Mouse (Mus musculus): ENCODE measurements around the gene Siva1. TPM values are rescaled to one million over a fixed set of nuclear protein-coding genes. Genes with fewer than 3 reads are reported as not detected.

The Siva1 gene
- total and polyA plus RNA-seq, 3 experiments = 60.7 to 214 (median 98.9) TPM

GRCm38 (mm10) chr12:112693185-112694126, 49.0 kb downstream of the Siva1 start:
- ATAC-seq (ENCODE audit: extremely low read depth, insufficient number of reproducible peaks, low FRiP score, poor library complexity, severe bottlenecking) = peak; percentile 58
- Histone ChIP-seq H3K4me1 (ENCODE audit: insufficient read depth, low read depth, low read length) (peaks cover 11% of the 10 kb centered on the region), H3K36me3 (replicated peaks) (peaks cover 7% of the 10 kb centered on the region), H3K4me3 (ENCODE audit: low read depth, low read length) (peak overlapping the region; percentile 72), H3K9me3 (replicated peaks) (no peaks in the 10 kb centered on the region), H3K27me3 (ENCODE audit: insufficient read depth, low read length) (peaks cover 28% of the 10 kb centered on the region)
- peak; percentile 79 for DNase-seq (ENCODE audit: low spot score)
- TF ChIP-seq POLR2AphosphoS5 (IDR thresholded peaks at IDR 0.05; ENCODE audit: insufficient replicate concordance, low read depth, low read length) = no peak
- TF ChIP-seq GATA1 (IDR thresholded peaks at IDR 0.05; ENCODE audit: borderline replicate concordance, low read length) = no peak
- no peak for TF ChIP-seq TAL1 (conservative IDR thresholded peaks at IDR 0.05; ENCODE audit: low read depth, low read length)
- no peak for TF ChIP-seq GATA2 (IDR thresholded peaks at IDR 0.05; ENCODE audit: borderline replicate concordance, low read depth, low read length)
- TF ChIP-seq CTCF (IDR thresholded peaks at IDR 0.05; ENCODE audit: low read depth, low read length) = no peak

- TF ChIP-seq POLR2AphosphoS5 (IDR thresholded peaks at IDR 0.05; ENCODE audit: insufficient replicate concordance, low read depth, low read length) = no peak
- no peak for TF ChIP-seq TAL1 (conservative IDR thresholded peaks at IDR 0.05; ENCODE audit: low read depth, low read length)
- no peak for TF ChIP-seq CTCF (IDR thresholded peaks at IDR 0.05; ENCODE audit: low read depth, low read length)
- TF ChIP-seq GATA2 (IDR thresholded peaks at IDR 0.05; ENCODE audit: borderline replicate concordance, low read depth, low read length) = no peak
- TF ChIP-seq GATA1 (IDR thresholded peaks at IDR 0.05; ENCODE audit: borderline replicate concordance, low read length) = no peak
- H3K36me3 ChIP-seq (replicated peaks) = peaks cover 7% of the 10 kb centered on the region
- no peak for ATAC-seq (ENCODE audit: extremely low read depth, insufficient number of reproducible peaks, low FRiP score, poor library complexity, severe bottlenecking)
- H3K4me3 ChIP-seq (ENCODE audit: low read depth, low read length) = peak overlapping the region; percentile 72; the same call in 1 of the 2 replicates
- H3K9me3 ChIP-seq (replicated peaks) = no peaks in the 10 kb centered on the region
- no peak for DNase-seq (ENCODE audit: low spot score)
- peaks cover 11% of the 10 kb centered on the region for H3K4me1 ChIP-seq (ENCODE audit: insufficient read depth, low read depth, low read length)
- peaks cover 29% of the 10 kb centered on the region for H3K27me3 ChIP-seq (ENCODE audit: insufficient read depth, low read length)
Observed at GRCm38 (mm10) chr12:112694127-112694475, 49.6 kb downstream of the Siva1 start.

- ATAC-seq (ENCODE audit: extremely low read depth, insufficient number of reproducible peaks, low FRiP score, poor library complexity, severe bottlenecking) = no peak
- Histone ChIP-seq H3K9me3 (replicated peaks) (no peaks in the 10 kb centered on the region), H3K4me1 (ENCODE audit: insufficient read depth, low read depth, low read length) (peaks cover 11% of the 10 kb centered on the region), H3K27me3 (ENCODE audit: insufficient read depth, low read length) (peaks cover 42% of the 10 kb centered on the region), H3K4me3 (ENCODE audit: low read depth, low read length) (no peak overlapping the region), H3K36me3 (replicated peaks) (peaks cover 2% of the 10 kb centered on the region)
- TF ChIP-seq GATA1 (IDR thresholded peaks at IDR 0.05; ENCODE audit: borderline replicate concordance, low read length) = no peak
- no peak for TF ChIP-seq GATA2 (IDR thresholded peaks at IDR 0.05; ENCODE audit: borderline replicate concordance, low read depth, low read length)
- DNase-seq (ENCODE audit: low spot score) = no peak
Observed at GRCm38 (mm10) chr12:112696806-112697425, 52.4 kb downstream of the Siva1 start.

Other genes starting within 250 kb of the Siva1 start
- gene A530016L24Rik, start 155.2 kb upstream of the Siva1 start, total RNA-seq (2014; fragmentation: Nextera tagmentation) = not detected in 2 replicates
- 0.17 and 0.27 TPM in 2 replicates for gene A530016L24Rik, start 155.2 kb upstream of the Siva1 start, total RNA-seq (2017)
- gene A530016L24Rik, start 155.2 kb upstream of the Siva1 start, polyA plus RNA-seq (2012) = not detected in 2 replicates
- not detected in 2 replicates for gene Tmem179, start 127.9 kb upstream of the Siva1 start, total RNA-seq (2014; fragmentation: Nextera tagmentation)
- 0.06 TPM in 1 of 2 replicates, not detected in the other for gene Tmem179, start 127.9 kb upstream of the Siva1 start, total RNA-seq (2017)
- gene Tmem179, start 127.9 kb upstream of the Siva1 start, polyA plus RNA-seq (2012) = 0.02 TPM in 1 of 2 replicates, not detected in the other
- gene Inf2, start 55.9 kb upstream of the Siva1 start, total RNA-seq (2014; fragmentation: Nextera tagmentation) = 4.2 and 5.4 TPM in 2 replicates
- 2.3 and 2.5 TPM in 2 replicates for gene Inf2, start 55.9 kb upstream of the Siva1 start, total RNA-seq (2017)
- 26.0 and 29.5 TPM in 2 replicates for gene Inf2, start 55.9 kb upstream of the Siva1 start, polyA plus RNA-seq (2012)
- not detected in 2 replicates for gene Adssl1, start 24.6 kb upstream of the Siva1 start, total RNA-seq (2014; fragmentation: Nextera tagmentation)
- 0.06 TPM in 1 of 2 replicates, not detected in the other for gene Adssl1, start 24.6 kb upstream of the Siva1 start, total RNA-seq (2017)
- gene Adssl1, start 24.6 kb upstream of the Siva1 start, polyA plus RNA-seq (2012) = 0.05 TPM in 1 of 2 replicates, not detected in the other
- 150 and 168 TPM in 2 replicates for gene Akt1, start 30.2 kb downstream of the Siva1 start, total RNA-seq (2014; fragmentation: Nextera tagmentation)
- 121 and 131 TPM in 2 replicates for gene Akt1, start 30.2 kb downstream of the Siva1 start, total RNA-seq (2017)
- gene Akt1, start 30.2 kb downstream of the Siva1 start, polyA plus RNA-seq (2012) = 461 and 512 TPM in 2 replicates
- 0.98 TPM in 1 of 2 replicates, not detected in the other for gene Zbtb42, start 34.1 kb downstream of the Siva1 start, total RNA-seq (2014; fragmentation: Nextera tagmentation)
- gene Zbtb42, start 34.1 kb downstream of the Siva1 start, total RNA-seq (2017) = 0.17 and 0.33 TPM in 2 replicates
- 0.53 and 0.80 TPM in 2 replicates for gene Zbtb42, start 34.1 kb downstream of the Siva1 start, polyA plus RNA-seq (2012)
- not detected in 2 replicates for gene Cep170b, start 75.8 kb downstream of the Siva1 start, total RNA-seq (2014; fragmentation: Nextera tagmentation)
- 0.29 and 0.87 TPM in 2 replicates for gene Cep170b, start 75.8 kb downstream of the Siva1 start, total RNA-seq (2017)
- gene Cep170b, start 75.8 kb downstream of the Siva1 start, polyA plus RNA-seq (2012) = not detected in 2 replicates
- gene Pld4, start 116.0 kb downstream of the Siva1 start, total RNA-seq (2014; fragmentation: Nextera tagmentation) = 3.4 TPM in 1 of 2 replicates, not detected in the other
- 0.58 and 1.0 TPM in 2 replicates for gene Pld4, start 116.0 kb downstream of the Siva1 start, total RNA-seq (2017)
- 0.54 and 0.89 TPM in 2 replicates for gene Pld4, start 116.0 kb downstream of the Siva1 start, polyA plus RNA-seq (2012)
- gene Ahnak2, start 158.0 kb downstream of the Siva1 start, total RNA-seq (2014; fragmentation: Nextera tagmentation) = not detected in 2 replicates
- 0.17 and 0.22 TPM in 2 replicates for gene Ahnak2, start 158.0 kb downstream of the Siva1 start, total RNA-seq (2017)
- gene Ahnak2, start 158.0 kb downstream of the Siva1 start, polyA plus RNA-seq (2012) = 0.02 TPM in 2 replicates
- 0.49 and 0.83 TPM in 2 replicates for gene Clba1, start 164.3 kb downstream of the Siva1 start, total RNA-seq (2014; fragmentation: Nextera tagmentation)
- 1.5 and 2.8 TPM in 2 replicates for gene Clba1, start 164.3 kb downstream of the Siva1 start, total RNA-seq (2017)
- gene Clba1, start 164.3 kb downstream of the Siva1 start, polyA plus RNA-seq (2012) = 5.3 and 7.5 TPM in 2 replicates
- 131 and 140 TPM in 2 replicates for gene Cdca4, start 184.7 kb downstream of the Siva1 start, total RNA-seq (2014; fragmentation: Nextera tagmentation)
- 120 and 124 TPM in 2 replicates for gene Cdca4, start 184.7 kb downstream of the Siva1 start, total RNA-seq (2017)
- gene Cdca4, start 184.7 kb downstream of the Siva1 start, polyA plus RNA-seq (2012) = 51.2 and 56.8 TPM in 2 replicates
- not detected in 2 replicates for gene Gpr132, start 223.5 kb downstream of the Siva1 start, total RNA-seq (2014; fragmentation: Nextera tagmentation)
- 0.11 TPM in 1 of 2 replicates, not detected in the other for gene Gpr132, start 223.5 kb downstream of the Siva1 start, total RNA-seq (2017)
- 0.08 and 0.14 TPM in 2 replicates for gene Gpr132, start 223.5 kb downstream of the Siva1 start, polyA plus RNA-seq (2012)